Mouse (Mus musculus) right cerebral cortex, adult 18-20 months (tissue): ENCODE measurements at regions not wholly inside any gene's neighbourhood (a gene's known extent, or its start where the extent isn't known, plus 50 kb on each side); places are given as distances from the start of the nearest gene placed in this dataset.

Source experiments
- DNase-seq: peaks from one replicate; pipeline ENCODE4 v3.0.0; 2022; ENCODE audit warnings: mixed read lengths

DNA sequence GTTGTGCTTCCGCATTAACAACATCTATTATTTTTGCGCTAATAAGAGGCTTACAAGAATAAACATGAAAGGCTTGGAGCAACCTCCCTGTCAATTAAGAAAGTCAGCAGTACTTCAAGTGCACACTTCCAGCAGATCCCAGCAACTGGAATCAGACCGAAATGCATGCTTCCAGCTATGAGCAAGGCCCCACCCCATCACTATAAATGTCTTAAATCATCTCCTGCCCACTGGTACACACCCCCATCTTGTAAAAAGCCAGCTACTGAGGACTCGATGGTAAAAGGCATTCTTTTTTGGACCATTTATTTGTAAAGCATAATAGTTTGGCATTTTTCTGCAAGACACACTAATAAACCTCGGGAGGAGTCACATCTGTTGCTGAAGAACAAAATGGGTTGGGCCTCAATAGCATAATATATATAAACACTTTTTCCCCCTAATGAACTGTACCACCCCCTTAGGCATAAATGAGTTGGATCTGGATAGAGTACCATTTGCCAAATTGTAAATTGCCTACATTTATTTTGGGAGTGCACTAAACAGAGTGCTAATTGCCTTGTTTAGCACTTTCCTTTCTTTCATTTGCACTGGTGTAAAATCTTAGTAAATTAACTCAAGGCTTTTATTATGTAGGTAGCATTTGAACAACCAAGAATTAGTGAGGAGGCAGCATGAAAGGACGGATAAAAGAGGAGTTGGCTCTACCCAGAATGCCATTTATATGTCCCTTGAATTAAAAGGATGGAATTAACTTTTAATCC is 371.8 kb downstream of the Nr2f2 start:
- DNase-seq: no peak

DNA sequence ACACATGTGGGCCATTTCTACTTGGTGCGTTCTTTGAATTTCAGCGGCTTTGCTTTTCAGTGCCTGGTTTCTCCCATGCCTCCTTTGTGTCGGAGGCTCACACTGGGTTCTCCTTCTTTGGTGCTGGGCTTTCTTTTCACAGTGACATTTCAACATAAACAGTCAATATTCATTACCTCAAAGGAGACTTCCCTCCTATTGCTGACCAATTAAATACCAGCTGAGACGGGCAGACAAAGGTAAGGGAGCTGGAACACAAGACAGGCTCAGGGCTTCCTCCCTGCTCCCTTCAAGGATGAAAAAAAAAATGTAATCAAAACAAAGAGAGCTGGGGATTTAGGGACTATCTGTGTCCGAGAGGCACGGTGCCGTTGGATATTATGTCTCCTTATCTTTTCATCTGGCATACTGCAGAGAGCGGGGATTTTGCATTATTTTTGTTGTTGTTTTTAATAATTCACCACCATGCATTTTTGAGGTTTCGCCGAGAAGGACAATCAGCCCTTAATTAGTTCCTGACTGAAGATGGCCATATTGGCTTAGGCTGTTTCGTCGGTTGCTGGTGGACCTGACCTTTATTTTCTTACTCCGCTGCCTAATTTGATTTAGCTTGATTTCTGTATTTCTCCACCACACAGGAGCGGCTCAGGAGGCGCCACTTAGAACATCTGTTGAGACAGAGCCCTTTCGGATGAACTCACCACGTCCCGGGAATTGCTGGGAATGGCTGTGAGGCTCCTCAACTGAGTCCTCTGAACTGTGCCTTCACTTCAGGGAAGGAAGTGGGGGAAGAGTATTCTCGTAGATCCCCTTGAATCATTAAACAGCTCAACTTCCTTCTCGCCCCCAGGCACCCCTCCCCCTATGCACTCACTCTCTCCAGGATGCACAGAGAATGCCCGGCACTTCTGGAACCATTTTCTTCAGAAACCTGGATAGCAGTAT is 373.9 kb downstream of the Nr2f2 start:
- no peak for DNase-seq

- no peak for DNase-seq
These were observed 374.6 kb downstream of the Nr2f2 start for GRCm38 (mm10) chr7:69991982-69992381.

GRCm38 (mm10) chr7:69988704-69989103 is 377.8 kb downstream of the Nr2f2 start:
- no peak for DNase-seq

GRCm38 (mm10) chr7:69981301-69981700 is 385.2 kb downstream of the Nr2f2 start:
- DNase-seq: no peak

GRCm38 (mm10) chr7:69976369-69976768 is 390.2 kb downstream of the Nr2f2 start:
- DNase-seq: no peak

DNA sequence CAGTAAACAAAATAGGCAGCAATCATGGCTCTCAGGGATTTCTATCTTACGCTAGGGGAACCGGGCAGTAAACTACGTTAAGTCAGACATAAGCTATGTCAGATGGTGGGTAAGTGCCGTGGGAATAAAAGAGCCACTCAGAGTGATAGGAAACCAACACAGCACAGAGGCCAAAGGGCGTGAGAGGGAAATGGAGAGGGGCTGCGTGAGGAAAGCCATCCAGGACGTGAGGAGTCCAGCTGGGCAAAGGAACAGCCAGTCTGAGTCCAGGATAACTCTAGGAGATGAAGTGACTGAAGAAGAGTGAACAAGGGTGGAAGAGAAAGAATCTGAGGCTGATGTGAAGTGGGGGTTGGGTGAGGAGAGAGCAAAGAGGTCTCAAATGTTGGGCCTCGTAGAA is 402.5 kb downstream of the Nr2f2 start:
- DNase-seq: no peak

GRCm38 (mm10) chr7:69950221-69950670 is 416.3 kb downstream of the Nr2f2 start:
- no peak for DNase-seq

GRCm38 (mm10) chr7:69949647-69950121 is 416.9 kb downstream of the Nr2f2 start:
- no peak for DNase-seq

GRCm38 (mm10) chr7:69946396-69946795 is 420.1 kb downstream of the Nr2f2 start:
- no peak for DNase-seq

- DNase-seq: no peak
These were observed 424.7 kb downstream of the Nr2f2 start for GRCm38 (mm10) chr7:69941881-69942280.

- DNase-seq: no peak
These were observed 441.3 kb downstream of the Nr2f2 start for GRCm38 (mm10) chr7:69925261-69925660.

- no peak for DNase-seq
These were observed 442.0 kb downstream of the Nr2f2 start for GRCm38 (mm10) chr7:69924551-69924950.

GRCm38 (mm10) chr7:69911760-69912159 is 454.8 kb downstream of the Nr2f2 start:
- DNase-seq: no peak

- no peak for DNase-seq
These were observed 476.0 kb downstream of the Nr2f2 start for GRCm38 (mm10) chr7:69890503-69891061.

- no peak for DNase-seq
These were observed 478.3 kb downstream of the Nr2f2 start for GRCm38 (mm10) chr7:69888251-69888650.

DNA sequence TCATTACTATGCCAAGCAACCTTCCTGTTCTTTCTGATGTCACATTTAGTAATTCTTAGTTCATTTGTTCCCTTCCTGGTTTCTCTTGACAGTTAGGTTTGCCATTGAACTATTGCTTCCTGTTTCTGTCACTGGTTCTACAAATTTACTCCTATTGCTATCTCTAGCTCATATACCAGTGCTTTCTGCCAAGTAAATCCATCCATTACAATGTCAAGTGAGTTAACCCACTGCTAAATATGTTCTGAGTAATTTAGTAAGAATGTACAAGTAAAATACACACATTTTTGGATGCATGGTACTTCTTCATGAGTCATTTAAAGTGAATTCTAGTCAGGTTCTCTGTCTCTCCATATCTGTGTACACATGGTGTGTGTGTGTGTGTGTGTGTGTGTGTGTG is 489.5 kb downstream of the Nr2f2 start:
- no peak for DNase-seq

GRCm38 (mm10) chr7:69865801-69866200 is 500.7 kb downstream of the Nr2f2 start:
- no peak for DNase-seq

DNA sequence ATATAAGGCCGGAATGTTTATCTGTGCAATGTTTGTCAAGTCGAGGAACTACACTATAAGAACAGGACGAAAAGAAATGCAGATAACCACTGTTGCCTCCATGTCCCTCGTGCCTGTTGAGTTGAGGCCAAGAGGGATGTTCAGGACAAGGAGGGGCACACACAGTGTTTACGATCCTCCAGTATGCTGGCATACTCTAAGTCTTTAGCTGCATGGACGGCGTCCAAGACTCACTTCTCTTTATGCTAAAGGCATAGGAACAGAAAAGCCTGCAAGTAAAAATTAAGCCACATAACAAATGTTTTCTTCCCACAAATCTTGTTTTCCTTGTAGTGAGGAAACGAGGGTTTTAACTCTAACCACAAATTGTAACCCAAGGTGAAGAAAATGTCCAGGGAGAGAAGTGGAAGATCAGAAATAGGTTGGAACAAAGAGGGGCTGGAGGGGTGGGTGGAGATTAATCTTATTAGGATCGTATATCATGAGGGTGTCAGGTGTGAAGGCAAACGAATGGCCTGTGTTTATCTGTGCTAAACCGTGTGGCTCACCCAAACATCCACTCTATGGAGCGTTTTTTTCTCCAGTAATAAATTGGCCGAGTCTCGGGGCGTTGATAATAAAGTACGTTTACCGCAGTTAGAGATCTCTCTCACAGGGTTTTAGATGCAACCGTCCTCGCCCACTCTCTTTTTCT is 521.8 kb downstream of the Nr2f2 start:
- no peak for DNase-seq

GRCm38 (mm10) chr7:69837379-69837778 is 529.2 kb downstream of the Nr2f2 start:
- no peak for DNase-seq

GRCm38 (mm10) chr7:69827251-69827650 is 539.3 kb downstream of the Nr2f2 start:
- DNase-seq: no peak

DNA sequence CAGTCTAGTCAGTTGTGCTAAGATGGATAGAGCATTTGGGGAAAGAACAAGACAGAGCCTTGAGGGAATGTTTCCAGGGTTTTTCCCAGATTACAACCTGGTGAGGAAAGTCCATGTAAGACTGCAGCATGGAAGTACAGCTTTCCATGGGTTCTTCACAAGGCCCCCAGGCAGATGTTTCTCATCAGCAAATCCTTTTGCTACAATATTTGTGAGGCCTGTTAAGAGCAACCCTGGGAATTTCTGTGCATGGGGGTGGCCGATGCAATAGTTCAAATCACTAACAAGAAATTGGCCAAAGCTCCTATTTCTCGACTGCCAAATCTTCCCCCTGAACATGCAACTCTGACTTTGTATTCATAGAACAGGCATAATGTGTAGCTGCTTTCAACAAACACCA is 546.0 kb downstream of the Nr2f2 start:
- no peak for DNase-seq

DNA sequence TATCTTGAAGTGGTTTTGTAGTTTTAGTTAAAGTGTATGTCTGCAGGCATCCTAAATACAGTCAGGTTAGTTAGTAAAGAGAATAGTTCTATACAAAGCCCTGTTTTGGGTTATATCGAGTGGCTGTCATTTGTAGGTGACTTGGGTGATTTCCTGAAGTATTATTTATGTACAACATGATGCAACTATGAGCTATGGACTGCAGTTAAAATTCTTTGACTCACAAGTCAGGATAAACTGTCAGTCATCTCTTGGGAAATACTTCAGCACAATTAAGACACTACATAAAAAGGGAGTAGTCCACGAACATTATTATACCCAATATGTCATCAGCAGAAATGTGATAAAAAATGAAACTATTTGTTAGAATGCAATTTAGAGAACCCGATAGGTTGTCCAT is 554.2 kb downstream of the Nr2f2 start:
- no peak for DNase-seq
